Mouse (Mus musculus): ENCODE data around the gene Lmln. TPM values are rescaled to one million over a fixed set of nuclear protein-coding genes. Genes with fewer than 3 reads are reported as not detected.

Gene Lmln
- 5.7 TPM for polyA plus RNA-seq (2015; fragmentation: Illumina TruSeq; extraction: RNeasy Lipid Tissue Mini Kit (QIAGEN cat#74804); ENCODE audit: low read depth, low replicate concordance)

GRCm38 (mm10) chr16:33062024-33062681, at the start of gene Lmln:
Lmln (plus strand) TSS chr16:33062521.

GRCm38 (mm10) chr16:33056095-33056785, 6.1 kb upstream of the Lmln start, which contains the start of the genes Iqcg and Rpl35a:
Iqcg (minus strand) TSS chr16:33056218.
Rpl35a (plus strand) TSS chr16:33056453.

Other genes with a start within 250 kb of the Lmln start
- 103 TPM for gene Fyttd1, start 185.0 kb upstream of the Lmln start, polyA plus RNA-seq (2015; fragmentation: Illumina TruSeq; extraction: RNeasy Lipid Tissue Mini Kit (QIAGEN cat#74804); ENCODE audit: low read depth, low replicate concordance)
- 47.0 TPM for gene Rubcn, start 184.8 kb upstream of the Lmln start, polyA plus RNA-seq (2015; fragmentation: Illumina TruSeq; extraction: RNeasy Lipid Tissue Mini Kit (QIAGEN cat#74804); ENCODE audit: low read depth, low replicate concordance)
- gene Lrch3, start 148.4 kb upstream of the Lmln start, polyA plus RNA-seq (2015; fragmentation: Illumina TruSeq; extraction: RNeasy Lipid Tissue Mini Kit (QIAGEN cat#74804); ENCODE audit: low read depth, low replicate concordance) = 20.1 TPM
- 4.9 TPM for gene Iqcg, start 6.3 kb upstream of the Lmln start, polyA plus RNA-seq (2015; fragmentation: Illumina TruSeq; extraction: RNeasy Lipid Tissue Mini Kit (QIAGEN cat#74804); ENCODE audit: low read depth, low replicate concordance)
- gene Rpl35a, start 6.1 kb upstream of the Lmln start, polyA plus RNA-seq (2015; fragmentation: Illumina TruSeq; extraction: RNeasy Lipid Tissue Mini Kit (QIAGEN cat#74804); ENCODE audit: low read depth, low replicate concordance) = 1,160 TPM
- 8.8 TPM for gene Osbpl11, start 122.5 kb downstream of the Lmln start, polyA plus RNA-seq (2015; fragmentation: Illumina TruSeq; extraction: RNeasy Lipid Tissue Mini Kit (QIAGEN cat#74804); ENCODE audit: low read depth, low replicate concordance)
- 33.3 TPM for gene Snx4, start 188.9 kb downstream of the Lmln start, polyA plus RNA-seq (2015; fragmentation: Illumina TruSeq; extraction: RNeasy Lipid Tissue Mini Kit (QIAGEN cat#74804); ENCODE audit: low read depth, low replicate concordance)

Data from brain, adult 10 weeks (tissue).